18 mouse cellular contexts compared by ENCODE assay signal in the genomic region with DNA sequence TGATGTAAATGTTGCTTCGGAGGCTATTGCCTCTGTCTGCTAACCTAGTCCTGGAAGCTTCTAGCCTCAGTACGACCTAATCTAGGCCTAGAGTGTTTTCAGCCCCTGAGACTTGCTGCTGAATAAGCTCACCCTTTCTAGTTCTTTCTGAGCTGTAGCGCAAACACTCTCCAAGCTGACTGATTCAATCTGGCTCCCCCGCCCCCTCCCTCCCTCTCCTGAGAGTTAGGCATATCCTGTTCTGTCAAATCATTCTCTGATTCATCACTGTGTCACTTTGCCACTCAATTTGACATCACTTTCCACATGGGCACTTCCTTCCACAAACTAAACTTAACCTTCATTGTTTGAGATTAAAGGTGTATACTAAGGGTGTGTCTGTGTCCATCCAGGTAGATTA. TPM values are rescaled to one million over a fixed set of nuclear protein-coding genes. Genes with fewer than 3 reads are reported as not detected.
DNase-seq lines count a peak whose midpoint lies in the region; ATAC-seq and TF ChIP-seq lines count a peak whose summit lies in the region.
"Had no signal": no experiment of that assay in that cellular context is flagged by ENCODE, and none has a peak within 500 bp of the region (broad histone marks: within the 10 kb centered on the region; RNA-seq: fewer than 3 reads in every experiment).

No protein-coding gene starts in this region.

- ATAC-seq in heart, embryonic 12.5 days (ENCODE audit: insufficient number of reproducible peaks, low FRiP score): no peak
- ATAC-seq in megakaryocyte, adult 5-6 weeks (ENCODE audit: poor library complexity, severe bottlenecking): no peak
- ATAC-seq in midbrain, embryonic 15.5 days (replicated peaks): no peak
- ATAC-seq: forebrain, embryonic 13.5 days had no signal

- H3K4me2 ChIP-seq in heart, embryonic 12.5 days: no peak overlapping the region
- no peak overlapping the region for H3K4me2 ChIP-seq in midbrain, embryonic 15.5 days
- H3K4me2 ChIP-seq: embryonic facial prominence, embryonic 13.5 days; forebrain, embryonic 13.5 days; midbrain, embryonic 11.5 days had no signal

- TF ChIP-seq CTCF in MEL (IDR thresholded peaks at IDR 0.05 in 2 of 3, conservative IDR thresholded peaks at IDR 0.05 in 1 of 3; ENCODE audit: control insufficient read depth in 1 of 3, insufficient read depth in 1 of 3, low read depth in 2 of 3, low read length in 3 of 3, poor library complexity in 1 of 3, severe bottlenecking in 1 of 3): no peak

- TF ChIP-seq RAD21 in MEL (IDR thresholded peaks at IDR 0.05; ENCODE audit: low read depth, low read length): no peak

- no peaks in the 10 kb centered on the region for H3K9me3 ChIP-seq in heart, embryonic 12.5 days (replicated peaks)
- no peaks in the 10 kb centered on the region for H3K9me3 ChIP-seq in MEL (replicated peaks; ENCODE audit: insufficient read depth, low read length)
- no peaks in the 10 kb centered on the region for H3K9me3 ChIP-seq in midbrain, embryonic 15.5 days
- H3K9me3 ChIP-seq: embryonic facial prominence, embryonic 13.5 days; forebrain, embryonic 13.5 days had no signal

- H3K27me3 ChIP-seq in heart, embryonic 12.5 days (replicated peaks): no peaks in the 10 kb centered on the region
- no peaks in the 10 kb centered on the region for H3K27me3 ChIP-seq in MEL (ENCODE audit: control insufficient read depth in 1 of 2, insufficient read depth in 2 of 2, low read length in 2 of 2)
- no peaks in the 10 kb centered on the region for H3K27me3 ChIP-seq in midbrain, embryonic 15.5 days (replicated peaks)
- H3K27me3 ChIP-seq: embryonic facial prominence, embryonic 13.5 days; forebrain, embryonic 13.5 days had no signal

- H3K4me1 ChIP-seq in heart, embryonic 12.5 days (replicated peaks): peaks cover 23% of the 10 kb centered on the region
- H3K4me1 ChIP-seq in MEL (ENCODE audit: control insufficient read depth in 1 of 2, insufficient read depth in 2 of 2, low read length in 2 of 2): peaks cover 12 to 36% of the 10 kb centered on the region in 2 experiments
- H3K4me1 ChIP-seq in midbrain, embryonic 15.5 days: 0 out of 2 replicates have a peak, but pooled peaks cover 4% of the 10 kb centered on the region

- H3K27ac ChIP-seq in heart, embryonic 12.5 days (ENCODE audit: poor library complexity, severe bottlenecking): peak overlapping the region; percentile 49
- H3K27ac ChIP-seq in MEL (ENCODE audit: control insufficient read depth, low read depth, low read length): peak overlapping the region; percentile 93; the same call in 1 of the 2 replicates
- H3K27ac ChIP-seq in midbrain, embryonic 15.5 days: no peak overlapping the region
- H3K27ac ChIP-seq: embryonic facial prominence, embryonic 13.5 days; forebrain, embryonic 13.5 days had no signal

- 73% methylated on average over 4 of the region's 4 CpGs for WGBS in heart, embryonic 12.5 days
- WGBS in midbrain, embryonic 15.5 days: 82% methylated on average over 4 of the region's 4 CpGs

- no peak overlapping the region for H3K9ac ChIP-seq in heart, embryonic 12.5 days
- no peak overlapping the region for H3K9ac ChIP-seq in MEL (ENCODE audit: control insufficient read depth, low read depth, low read length, poor library complexity, severe bottlenecking)
- H3K9ac ChIP-seq in midbrain, embryonic 15.5 days: no peak overlapping the region
- H3K9ac ChIP-seq: embryonic facial prominence, embryonic 13.5 days; forebrain, embryonic 13.5 days had no signal

- no peaks in the 10 kb centered on the region; the same call in 1 of the 2 replicates for H3K79me2 ChIP-seq in MEL (ENCODE audit: control insufficient read depth, insufficient read depth, low read length, poor library complexity)

- no peak for TF ChIP-seq EP300 in MEL (IDR thresholded peaks at IDR 0.05; ENCODE audit: low read depth in 1 of 2, low read length in 2 of 2)

- peaks cover 19% of the 10 kb centered on the region for H3K36me3 ChIP-seq in heart, embryonic 12.5 days
- peaks cover 6 to 40% of the 10 kb centered on the region in 2 experiments for H3K36me3 ChIP-seq in MEL (ENCODE audit: control insufficient read depth in 1 of 2, insufficient read depth in 2 of 2, low read length in 2 of 2)
- no peaks in the 10 kb centered on the region; the same call in 1 of the 2 replicates for H3K36me3 ChIP-seq in midbrain, embryonic 15.5 days (replicated peaks)

- no peak for TF ChIP-seq POLR2A in MEL (IDR thresholded peaks at IDR 0.05; ENCODE audit: control insufficient read depth in 1 of 2, insufficient read depth in 1 of 2, low read depth in 1 of 2, low read length in 2 of 2, poor library complexity in 1 of 2)

- no peak for DNase-seq in heart, adult 8-10 months (ENCODE audit: low spot score)
- DNase-seq in 3T3-L1 (ENCODE audit: low read depth, low spot score) (peak; percentile 81), MEL (ENCODE audit: low read depth, low spot score) (peak; percentile 35)
- DNase-seq in naive thymus-derived CD4-positive, alpha-beta T cell, adult 2 months (ENCODE audit: low read depth): peak; percentile 77
- DNase-seq in urinary bladder, postnatal 4 days (ENCODE audit: low spot score in 2 of 2): no peak
- DNase-seq: adrenal gland, postnatal 25 days; cerebellum, postnatal 36 days; liver; right cerebral cortex, postnatal 25 days had no signal

- H3K4me3 ChIP-seq in heart, embryonic 12.5 days: no peak overlapping the region
- no peak overlapping the region for H3K4me3 ChIP-seq in MEL (ENCODE audit: control insufficient read depth in 1 of 2, insufficient read depth in 1 of 2, low read depth in 2 of 2, low read length in 2 of 2)
- no peak overlapping the region for H3K4me3 ChIP-seq in midbrain, embryonic 15.5 days
- H3K4me3 ChIP-seq: embryonic facial prominence, embryonic 13.5 days; forebrain, embryonic 13.5 days had no signal

TF ChIP-seq in MEL, 35 proteins besides CTCF, POLR2A, EP300 and RAD21:
- no peak for TF ChIP-seq SMC3 (IDR thresholded peaks at IDR 0.05; ENCODE audit: low read depth, low read length)

RNA-seq across cellular contexts. Expression of a gene that starts 51.8 kb away (rescaled TPM):
- polyA plus RNA-seq in heart, embryonic 12.5 days (2016; fragmentation: Nextera tagmentation; extraction: Ambion mirVana): 8.2 and 24.9 TPM in 2 replicates
- total RNA-seq in heart, adult 8-10 months (2022): not detected
- total RNA-seq in MEL (2012; rRNA removed): 1.8 and 4.0 TPM in 2 replicates
- 10 to 100 TPM in 1 of 2 experiments, not detected in 1; 16.1 TPM for polyA plus RNA-seq in MEL (2012; ENCODE audit: insufficient read depth in 1 of 2, insufficient read length in 2 of 2, low read depth in 1 of 2, low replicate concordance in 2 of 2, missing spikeins in 1 of 2)
- total RNA-seq in megakaryocyte, adult 5-6 weeks (2015): not detected in 2 replicates
- not detected in 2 replicates for total RNA-seq in megakaryocyte, adult 5-6 weeks (2017)
- 4.2 and 8.2 TPM in 2 replicates for polyA plus RNA-seq in midbrain, embryonic 15.5 days (2015; fragmentation: Nextera tagmentation; extraction: Ambion mirVana)
- total RNA-seq: heart, postnatal 25 days had no signal

RNA-seq across cellular contexts. Expression of a gene that starts 58.8 kb away (rescaled TPM):
- polyA plus RNA-seq in heart, embryonic 12.5 days (2016; fragmentation: Nextera tagmentation; extraction: Ambion mirVana): not detected in 2 replicates
- not detected for total RNA-seq in heart, adult 8-10 months (2022)
- not detected in 2 replicates for total RNA-seq in MEL (2012; rRNA removed)
- not detected for polyA plus RNA-seq in MEL (2012; ENCODE audit: insufficient read depth in 1 of 2, insufficient read length in 2 of 2, low read depth in 1 of 2, low replicate concordance in 2 of 2, missing spikeins in 1 of 2)
- not detected in 2 replicates for total RNA-seq in megakaryocyte, adult 5-6 weeks (2015)
- not detected in 2 replicates for total RNA-seq in megakaryocyte, adult 5-6 weeks (2017)
- polyA plus RNA-seq in midbrain, embryonic 15.5 days (2015; fragmentation: Nextera tagmentation; extraction: Ambion mirVana): not detected in 2 replicates
- total RNA-seq: heart, postnatal 25 days had no signal
- polyA plus RNA-seq: embryonic facial prominence, embryonic 13.5 days; forebrain, embryonic 13.5 days; lung, embryonic 16.5 days; midbrain, embryonic 11.5 days; stomach, embryonic 14.5 days had no signal

Comparison
In these comparisons a context has a peak if more than half of its experiments do, and no peak if none do; other contexts are left out.
1. DNase-seq: peak in 3T3-L1 (single experiment), MEL (single experiment) and naive thymus-derived CD4-positive, alpha-beta T cell, adult 2 months (single experiment); none in heart, adult 8-10 months (single experiment) and urinary bladder, postnatal 4 days (0 of 2).